Mouse (Mus musculus): ENCODE results near the gene Krt26. TPM values are rescaled to one million over a fixed set of nuclear protein-coding genes. Genes with fewer than 3 reads are reported as not detected.
A peak's percentile ranks its signal among the peaks of the same experiment; 100 is the strongest.

The Krt26 gene
- polyA plus RNA-seq, 1 experiment from 2014 or later: not detected

- ATAC-seq: no peak
- in situ Hi-C loops (cut with MboI; ENCODE audit: low pct_unique_long_range_greater_than_20kb): loop anchor here (5.0 kb wide), 1 partner anchor 96 kb away; no protein-coding TSS in a partner anchor
- H3K27me3 ChIP-seq: peaks cover 9% of the 10 kb centered on the region
- ChIA-PET POLR2A (no interaction called here), CTCF (interaction anchor here (0.9 to 1.5 kb wide), 3 partner anchors 101 to 148 kb away, joined by 3 to 5 read pairs (median 5); no protein-coding TSS in a partner anchor)
- no peak for DNase-seq (ENCODE audit: low read depth, low spot score)
- peak; percentile 65 for TF ChIP-seq CTCF (IDR thresholded peaks at IDR 0.05)
Measured at GRCm38 (mm10) chr11:99292846-99293245, 44.9 kb downstream of the Krt26 start.

GRCm38 (mm10) chr11:99284833-99285312 is 52.9 kb downstream of the Krt26 start, which contains the start of gene Krt24:
Gene Krt24, minus strand, starts transcription at chr11:99285262.
- ATAC-seq (no peak), DNase-seq (ENCODE audit: low read depth, low spot score) (no peak)
- TF ChIP-seq CTCF (IDR thresholded peaks at IDR 0.05): no peak
- peaks cover 13% of the 10 kb centered on the region for H3K27me3 ChIP-seq
- ChIA-PET CTCF (no interaction called here), POLR2A (no interaction called here)
- in situ Hi-C loops (cut with MboI; ENCODE audit: low pct_unique_long_range_greater_than_20kb): no loop called here

- no peak for DNase-seq (ENCODE audit: low read depth, low spot score)
- no peak for TF ChIP-seq CTCF (IDR thresholded peaks at IDR 0.05)
- peaks cover 22% of the 10 kb centered on the region for H3K27me3 ChIP-seq
- ChIA-PET POLR2A (no interaction called here), CTCF (no interaction called here)
- in situ Hi-C loops (cut with MboI; ENCODE audit: low pct_unique_long_range_greater_than_20kb): no loop called here
- ATAC-seq: no peak
Measured at GRCm38 (mm10) chr11:99284011-99284410, 53.8 kb downstream of the Krt26 start.

GRCm38 (mm10) chr11:99283334-99283733 is 54.4 kb downstream of the Krt26 start:
- ATAC-seq (no peak), DNase-seq (ENCODE audit: low read depth, low spot score) (no peak)
- H3K27me3 ChIP-seq: peaks cover 29% of the 10 kb centered on the region
- POLR2A ChIA-PET: no interaction called here
- no peak for TF ChIP-seq CTCF (IDR thresholded peaks at IDR 0.05)
- CTCF ChIA-PET: no interaction called here
- in situ Hi-C loops (cut with MboI; ENCODE audit: low pct_unique_long_range_greater_than_20kb): no loop called here

- peaks cover 43% of the 10 kb centered on the region for H3K27me3 ChIP-seq
- ChIA-PET CTCF (no interaction called here), POLR2A (no interaction called here)
- TF ChIP-seq CTCF (IDR thresholded peaks at IDR 0.05): no peak
- ATAC-seq (no peak), DNase-seq (ENCODE audit: low read depth, low spot score) (no peak)
- in situ Hi-C loops (cut with MboI; ENCODE audit: low pct_unique_long_range_greater_than_20kb): no loop called here
Measured at GRCm38 (mm10) chr11:99281116-99281515, 56.6 kb downstream of the Krt26 start.

GRCm38 (mm10) chr11:99279986-99280385 is 57.8 kb downstream of the Krt26 start:
- ChIA-PET CTCF (interaction anchor here (0.6 kb wide), 1 partner anchor 510 kb away, joined by 3 read pairs; no protein-coding TSS in a partner anchor), POLR2A (interaction anchor here (0.6 kb wide), 1 partner anchor 13 kb away, joined by 3 read pairs; no protein-coding TSS in a partner anchor)
- no peak for ATAC-seq
- peaks cover 48% of the 10 kb centered on the region for H3K27me3 ChIP-seq
- TF ChIP-seq CTCF (IDR thresholded peaks at IDR 0.05): no peak
- in situ Hi-C loops (cut with MboI; ENCODE audit: low pct_unique_long_range_greater_than_20kb): no loop called here
- DNase-seq (ENCODE audit: low read depth, low spot score): no peak

Other genes starting within 250 kb of the Krt26 start
- not detected for gene Tns4, start 248.7 kb downstream of the Krt26 start, polyA plus RNA-seq (2021)
- gene Ccr7, start 182.9 kb downstream of the Krt26 start, polyA plus RNA-seq (2021): 0.12 TPM
- gene Smarce1, start 106.9 kb downstream of the Krt26 start, polyA plus RNA-seq (2021): 135 TPM
- gene Krt222, start 93.9 kb downstream of the Krt26 start, polyA plus RNA-seq (2021): 0.14 TPM
- not detected for gene Krt24, start 52.7 kb downstream of the Krt26 start, polyA plus RNA-seq (2021)
- not detected for gene Krt25, start 15.0 kb downstream of the Krt26 start, polyA plus RNA-seq (2021)
- gene Krt27, start 13.1 kb upstream of the Krt26 start, polyA plus RNA-seq (2021): not detected
- not detected for gene Krt28, start 36.9 kb upstream of the Krt26 start, polyA plus RNA-seq (2021)
- 7.2 TPM for gene Krt10, start 51.4 kb upstream of the Krt26 start, polyA plus RNA-seq (2021)
- not detected for gene Krt12, start 84.3 kb upstream of the Krt26 start, polyA plus RNA-seq (2021)
- gene Krt20, start 100.2 kb upstream of the Krt26 start, polyA plus RNA-seq (2021): not detected
- gene Krt23, start 155.2 kb upstream of the Krt26 start, polyA plus RNA-seq (2021): 0.09 TPM
- 0.08 TPM for gene Krt39, start 183.4 kb upstream of the Krt26 start, polyA plus RNA-seq (2021)
- gene Krt40, start 205.2 kb upstream of the Krt26 start, polyA plus RNA-seq (2021): not detected
- not detected for gene Krtap3-3, start 212.9 kb upstream of the Krt26 start, polyA plus RNA-seq (2021)
- not detected for gene Krtap3-2, start 218.9 kb upstream of the Krt26 start, polyA plus RNA-seq (2021)
- gene Gm11939, start 221.5 kb upstream of the Krt26 start, polyA plus RNA-seq (2021): not detected
- not detected for gene Krtap3-1, start 228.7 kb upstream of the Krt26 start, polyA plus RNA-seq (2021)
- not detected for gene Krtap1-5, start 243.1 kb upstream of the Krt26 start, polyA plus RNA-seq (2021)
- gene Krtap1-4, start 245.7 kb upstream of the Krt26 start, polyA plus RNA-seq (2021): not detected

Data from Patski (cell line).